Mouse (Mus musculus) olfactory bulb, adult 2 months (tissue): Measurements from ENCODE around the gene Ampd2. TPM values are rescaled to one million over a fixed set of nuclear protein-coding genes. Genes with fewer than 3 reads are reported as not detected.

Experiments
- H3K27ac ChIP-seq: fragments of 200-500 bp; 2 replicates; pipeline ENCODE4 v1.5.1; 2012; ENCODE audit warnings: low read depth, low read length; ENCODE audit not compliant: insufficient read depth
- H3K4me1 ChIP-seq: fragments of 200-500 bp; 2 replicates; pipeline ENCODE4 v1.6.1; 2012; ENCODE audit warnings: low read length; ENCODE audit not compliant: control insufficient read depth, insufficient read depth
- H3K4me3 ChIP-seq: fragments of 200-500 bp; 2 replicates; pipeline ENCODE4 v1.5.1; 2012; ENCODE audit warnings: mild to moderate bottlenecking, low read depth, low read length, moderate library complexity; ENCODE audit not compliant: insufficient read depth
- CTCF ChIP-seq: fragments of 200-500 bp; IDR thresholded peaks from 2 replicates; pipeline ENCODE4 v1.5.1; 2012; ENCODE audit warnings: low read depth, mild to moderate bottlenecking, low read length, moderate library complexity; ENCODE audit not compliant: insufficient read depth
- POLR2A ChIP-seq: fragments of 200-500 bp; IDR thresholded peaks from 2 replicates; pipeline ENCODE4 v1.6.1; 2012; ENCODE audit warnings: mild to moderate bottlenecking, low read depth, low read length, moderate library complexity; ENCODE audit not compliant: insufficient read depth
- WGBS: fragments of 180-500 bp; shearing (Covaris S2); methylation state at CpG from one replicate; pipeline ENCODE4 v1.1.7; 2018; 5-methylcytosine and 5-hydroxymethylcytosine counted together
- polyA plus RNA-seq: library from polyadenylated mRNA; stranded (reverse); fragments of >200 nt; gene quantifications from 2 replicates; pipeline ENCODE4 v1.2.4, GENCODE M21; 2012; ENCODE audit warnings: low replicate concordance; ENCODE audit not compliant: missing spikeins, insufficient read depth, insufficient read length

Ampd2 gene
- polyA plus RNA-seq, 1 experiment: not detected

- Histone ChIP-seq H3K4me3 (no peak overlapping the region), H3K27ac (no peak overlapping the region), H3K4me1 (peaks cover 16% of the 10 kb centered on the region)
- 83% methylated on average over 6 of the region's 6 CpGs for WGBS
- TF ChIP-seq CTCF (no peak), POLR2A (no peak)
These were observed 11.9 kb upstream of the Ampd2 start for GRCm38 (mm10) chr3:108098316-108098715.

GRCm38 (mm10) chr3:108097656-108098055, 11.2 kb upstream of the Ampd2 start:
- Histone ChIP-seq H3K4me1 (peaks cover 22% of the 10 kb centered on the region), H3K27ac (no peak overlapping the region), H3K4me3 (no peak overlapping the region)
- WGBS: 93% methylated on average over 8 of the region's 8 CpGs
- TF ChIP-seq CTCF (no peak), POLR2A (no peak)

- Histone ChIP-seq H3K27ac (no peak overlapping the region), H3K4me3 (no peak overlapping the region), H3K4me1 (peaks cover 23% of the 10 kb centered on the region)
- WGBS: 90% methylated on average over 10 of the region's 10 CpGs
- TF ChIP-seq CTCF: no peak
- no peak for TF ChIP-seq POLR2A
These were observed 10.3 kb upstream of the Ampd2 start for GRCm38 (mm10) chr3:108096726-108097125.

- WGBS: 78% methylated on average over 8 of the region's 8 CpGs
- TF ChIP-seq CTCF: no peak
- TF ChIP-seq POLR2A: no peak
These were observed 9.8 kb upstream of the Ampd2 start for GRCm38 (mm10) chr3:108096226-108096625.

GRCm38 (mm10) chr3:108094976-108095760, 8.7 kb upstream of the Ampd2 start:
- H3K4me3 ChIP-seq: no peak overlapping the region
- TF ChIP-seq CTCF: no peak
- no peak for TF ChIP-seq POLR2A
- no peak overlapping the region for H3K27ac ChIP-seq
- 95% methylated on average over 12 of the region's 12 CpGs for WGBS
- peaks cover 26% of the 10 kb centered on the region for H3K4me1 ChIP-seq

More at GRCm38 (mm10) chr3:108096226-108096625, 9.8 kb upstream of the Ampd2 start:
- Histone ChIP-seq H3K27ac (no peak overlapping the region), H3K4me1 (peaks cover 23% of the 10 kb centered on the region), H3K4me3 (no peak overlapping the region)

GRCm38 (mm10) chr3:108094146-108094545, 7.7 kb upstream of the Ampd2 start:
- 66% methylated on average over 1 of the region's 1 CpGs for WGBS
- Histone ChIP-seq H3K4me3 (no peak overlapping the region), H3K4me1 (peaks cover 31% of the 10 kb centered on the region), H3K27ac (no peak overlapping the region)
- TF ChIP-seq CTCF (no peak), POLR2A (no peak)

GRCm38 (mm10) chr3:108093306-108093705, 6.9 kb upstream of the Ampd2 start:
- Histone ChIP-seq H3K4me3 (no peak overlapping the region), H3K4me1 (peaks cover 37% of the 10 kb centered on the region), H3K27ac (no peak overlapping the region)
- 44% methylated on average over 6 of the region's 6 CpGs for WGBS
- TF ChIP-seq POLR2A (no peak), CTCF (no peak)

- no peak within 1 kb of the TSS for H3K4me3 ChIP-seq
- H3K4me1 ChIP-seq: peaks cover 37% of the 10 kb centered on the region
- TF ChIP-seq POLR2A: no peak
- no peak for TF ChIP-seq CTCF
- no peak within 1 kb of the TSS for H3K27ac ChIP-seq
- WGBS: 61% methylated on average over 15 of the region's 15 CpGs
These were observed 6.2 kb upstream of the Ampd2 start, which contains the start of gene Gnat2 for GRCm38 (mm10) chr3:108092536-108093115. Gene Gnat2, plus strand, starts transcription at chr3:108092789.

- WGBS: 81% methylated on average over 6 of the region's 6 CpGs
- TF ChIP-seq CTCF (no peak), POLR2A (no peak)
- H3K27ac ChIP-seq: no peak overlapping the region
These were observed 5.6 kb upstream of the Ampd2 start for GRCm38 (mm10) chr3:108092030-108092429.

GRCm38 (mm10) chr3:108090561-108090960, 4.1 kb upstream of the Ampd2 start:
- Histone ChIP-seq H3K4me3 (no peak overlapping the region), H3K27ac (peak overlapping the region; percentile 84), H3K4me1 (peaks cover 47% of the 10 kb centered on the region)
- no peak for TF ChIP-seq CTCF
- no peak for TF ChIP-seq POLR2A
- 64% methylated on average over 2 of the region's 2 CpGs for WGBS

More at GRCm38 (mm10) chr3:108092030-108092429, 5.6 kb upstream of the Ampd2 start:
- Histone ChIP-seq H3K4me3 (no peak overlapping the region), H3K4me1 (peaks cover 40% of the 10 kb centered on the region)
